Mouse (Mus musculus) ovary, adult 18-20 months (tissue): ENCODE data around the gene Ptk7.
A peak's percentile ranks its signal among the peaks of the same experiment; 100 is the strongest.

Source experiments
- DNase-seq: peaks from one replicate; pipeline ENCODE4 v3.0.0; 2022; ENCODE audit warnings: low spot score, mixed read lengths

Ptk7 gene

GRCm38 (mm10) chr17:46556584-46556945, 72.7 kb downstream of the Ptk7 start:
- DNase-seq, result no peak

DNA sequence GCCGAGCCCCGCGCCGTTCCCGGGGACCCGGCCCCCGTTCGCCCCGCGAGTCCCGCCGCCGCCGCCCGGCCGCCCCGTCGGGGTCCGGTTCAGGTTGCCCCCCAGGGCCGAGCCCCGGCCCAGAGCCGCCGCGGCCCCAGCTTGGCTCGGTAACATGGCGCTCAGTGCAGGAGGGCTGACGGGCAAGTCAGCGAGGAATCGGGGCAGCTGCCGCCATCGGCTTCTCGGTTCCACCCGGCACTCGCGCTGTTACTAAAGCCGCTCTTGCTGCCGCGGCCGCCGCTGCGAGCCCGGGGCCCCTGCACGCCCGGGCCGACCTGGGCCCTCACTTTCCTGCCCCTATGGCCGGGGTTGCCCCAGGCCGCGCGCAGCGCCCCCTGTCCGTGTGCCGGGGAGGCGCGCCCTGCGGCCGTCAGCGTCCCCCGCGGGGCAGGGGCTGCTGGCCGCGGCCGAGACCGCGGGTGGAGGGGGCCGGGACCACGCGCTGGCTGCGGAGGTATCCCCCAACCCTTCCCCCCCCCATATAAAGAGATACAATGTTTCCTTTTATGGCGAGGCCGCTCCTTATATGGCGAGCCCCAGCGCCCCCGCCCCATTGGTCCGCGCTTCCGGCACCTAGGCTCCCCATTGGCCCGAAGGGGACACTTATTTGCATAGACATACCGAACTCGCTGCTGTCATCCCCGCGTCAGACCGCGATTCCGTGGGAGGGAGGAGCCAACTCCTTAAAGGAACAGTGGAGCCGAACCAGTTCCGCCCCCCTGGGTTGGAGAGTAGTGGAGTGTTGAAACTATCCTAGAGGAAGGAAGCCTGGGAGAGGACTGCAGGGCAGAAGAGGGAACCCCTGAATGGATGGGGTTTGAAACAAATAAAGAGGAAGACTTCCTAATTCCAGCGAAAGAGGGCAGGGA, 73.4 kb downstream of the Ptk7 start, which contains the start of gene Srf:
Srf (minus strand) TSS at position 503 of the 911 bp plus-strand sequence.
- peak; percentile 98 for DNase-seq

DNA sequence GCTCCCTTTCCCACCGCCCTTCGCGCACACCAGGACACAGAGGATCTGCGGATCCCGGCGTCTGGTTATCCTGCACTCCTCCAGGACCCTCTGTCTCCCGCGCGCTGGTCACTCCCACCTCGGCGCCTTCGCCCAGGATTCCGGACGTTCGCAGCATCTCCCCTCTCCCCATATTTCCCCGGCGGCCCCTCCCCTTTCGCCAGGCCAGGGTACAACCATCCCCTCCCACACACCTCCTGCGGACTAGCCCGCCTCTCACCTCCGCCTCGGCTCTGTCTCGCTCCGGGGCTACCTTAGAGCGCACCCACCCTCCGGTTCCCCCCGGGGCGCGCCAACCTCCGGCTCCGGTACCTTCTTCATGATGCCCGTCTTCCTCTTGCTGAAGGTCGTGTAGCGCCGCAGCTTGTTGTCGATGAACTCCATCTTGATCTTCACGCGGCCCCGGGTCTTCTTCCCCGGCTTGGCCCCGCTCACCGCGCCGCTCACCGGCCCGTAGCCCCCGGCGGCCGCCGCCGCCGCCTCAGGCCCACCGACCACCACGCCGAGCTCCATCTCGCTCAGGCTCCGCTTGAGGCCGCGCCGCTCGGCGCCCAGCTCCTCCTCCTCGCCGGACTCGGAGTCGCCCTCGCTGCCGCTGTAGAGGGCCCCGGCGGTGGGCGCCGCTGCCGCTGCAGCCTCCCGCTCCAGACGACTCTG, 74.2 kb downstream of the Ptk7 start:
- DNase-seq, result no peak

DNA sequence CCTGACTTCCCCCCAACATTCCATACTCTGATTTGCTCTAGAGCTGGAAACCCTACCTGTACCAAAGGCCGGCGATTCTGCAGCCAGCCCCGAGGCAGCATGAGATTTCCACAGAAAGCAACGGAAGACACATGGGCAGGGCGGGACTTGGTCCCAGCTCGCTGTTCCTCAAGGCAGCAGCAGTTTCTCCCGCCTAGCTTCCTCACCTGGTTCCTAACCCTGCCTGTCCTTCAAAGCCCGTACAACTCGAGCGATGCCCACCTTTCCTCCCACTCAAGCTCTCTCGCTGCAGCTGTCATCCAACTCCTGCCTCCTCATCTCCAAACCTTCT, 74.7 kb downstream of the Ptk7 start:
- DNase-seq, result no peak

GRCm38 (mm10) chr17:46553926-46554325, 75.4 kb downstream of the Ptk7 start:
- DNase-seq, result no peak

GRCm38 (mm10) chr17:46553469-46553868, 75.8 kb downstream of the Ptk7 start:
- no peak for DNase-seq

- DNase-seq, result peak; percentile 88
Measured at GRCm38 (mm10) chr17:46552841-46553423, 76.4 kb downstream of the Ptk7 start.

GRCm38 (mm10) chr17:46552151-46552550, 77.2 kb downstream of the Ptk7 start:
- DNase-seq, result no peak

DNA sequence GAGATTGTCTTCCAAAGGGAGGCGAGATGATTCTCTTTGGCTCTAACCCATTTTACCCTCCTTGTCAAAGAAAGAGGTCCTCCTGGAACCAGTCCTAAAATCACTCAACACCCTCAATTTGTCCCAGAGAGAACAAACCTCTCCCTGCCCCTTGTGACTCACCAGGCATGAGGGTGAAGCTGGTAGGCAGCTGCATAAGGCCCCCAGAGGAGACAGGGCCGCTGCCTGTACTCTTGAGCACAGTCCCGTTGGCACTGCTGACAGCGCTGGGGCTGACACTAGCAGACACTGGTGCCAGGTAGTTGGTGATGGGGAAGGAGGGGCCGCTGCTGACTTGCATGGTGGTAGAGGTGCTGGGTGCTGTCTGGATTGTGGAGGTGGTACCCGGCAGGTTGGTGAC, 77.9 kb downstream of the Ptk7 start:
- no peak for DNase-seq

GRCm38 (mm10) chr17:46550904-46551303, 78.4 kb downstream of the Ptk7 start:
- no peak for DNase-seq

DNA sequence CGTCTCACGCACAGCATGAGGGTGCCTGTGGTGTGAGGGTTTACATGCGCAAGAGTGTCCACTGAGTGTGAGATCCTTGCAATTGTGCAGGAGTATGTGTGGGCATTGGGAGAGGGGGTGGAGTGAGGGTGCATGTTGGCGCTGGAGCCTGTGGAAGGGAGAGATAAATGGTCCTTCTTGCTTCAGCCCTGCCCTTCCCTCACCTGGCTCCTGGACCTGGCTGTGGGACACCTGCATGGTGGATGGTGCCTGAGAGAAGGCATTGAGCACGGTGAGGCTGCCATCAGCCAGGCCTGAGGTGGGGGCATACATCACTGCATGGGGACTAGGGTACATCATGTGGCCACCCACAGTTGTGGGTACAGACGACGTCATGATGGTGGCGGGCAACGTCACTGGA, 79.7 kb downstream of the Ptk7 start:
- DNase-seq, result no peak

- DNase-seq, result no peak
Measured at GRCm38 (mm10) chr17:46549193-46549592, 80.1 kb downstream of the Ptk7 start.

GRCm38 (mm10) chr17:46548741-46549140, 80.6 kb downstream of the Ptk7 start:
- no peak for DNase-seq

GRCm38 (mm10) chr17:46547923-46548322, 81.4 kb downstream of the Ptk7 start:
- DNase-seq, result no peak

GRCm38 (mm10) chr17:46546995-46547394, 82.3 kb downstream of the Ptk7 start:
- DNase-seq, result no peak

DNA sequence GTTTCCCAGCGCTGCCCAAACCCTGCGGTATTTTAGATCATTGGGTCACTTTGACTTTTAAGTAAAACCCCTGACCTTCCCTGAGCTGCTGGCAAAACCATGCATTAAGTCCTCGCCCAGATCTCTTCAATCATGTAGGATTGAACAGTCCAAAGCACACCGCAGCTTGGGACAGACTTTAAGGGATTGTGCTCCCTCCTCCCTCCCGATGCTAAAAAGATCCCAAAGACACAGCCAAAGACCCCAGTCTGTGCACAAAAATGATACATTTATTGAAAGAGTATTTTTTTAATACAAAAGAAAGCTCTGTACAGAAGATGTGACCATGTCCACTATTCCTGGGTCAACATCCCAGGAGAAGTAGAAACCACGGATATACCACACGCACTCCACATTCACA, 82.7 kb downstream of the Ptk7 start:
- no peak for DNase-seq

DNA sequence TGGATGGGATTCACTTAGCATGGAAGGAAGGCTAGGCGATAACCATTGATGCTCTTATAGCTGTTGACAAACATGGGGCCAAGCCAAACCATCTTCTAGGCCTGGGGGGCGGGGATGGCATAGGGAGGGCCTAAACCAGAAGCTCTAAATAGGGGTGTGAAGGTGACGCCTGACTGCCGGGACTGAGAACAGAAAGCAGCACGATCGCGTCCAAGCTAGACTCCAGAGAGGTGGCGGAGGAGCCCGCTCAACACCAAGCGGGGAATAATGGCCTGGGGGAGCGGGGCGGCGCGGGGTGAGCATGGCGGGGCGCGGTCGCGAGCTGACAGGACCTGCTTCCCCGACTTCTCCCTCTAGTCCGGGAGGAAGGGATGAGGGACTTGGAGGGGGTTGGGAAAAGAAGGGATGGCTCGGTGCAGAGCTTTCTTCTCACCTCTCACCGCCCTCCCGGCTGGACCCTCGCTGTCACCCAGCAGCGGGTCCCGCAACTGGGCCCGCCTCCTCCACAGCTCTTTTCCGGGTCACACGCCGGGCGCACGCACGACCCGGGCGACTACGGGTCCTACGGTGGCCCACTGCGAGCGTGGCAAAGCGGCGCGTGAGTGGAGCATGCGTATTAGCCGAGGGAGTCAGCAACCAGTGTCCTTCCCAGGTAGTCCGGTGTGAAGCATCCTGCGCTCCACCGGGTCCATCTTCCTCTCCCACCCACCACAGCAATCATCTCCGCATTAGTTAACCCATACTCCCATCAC, 83.3 kb downstream of the Ptk7 start, which contains the start of gene Cul9:
Cul9 (minus strand) TSS at position 576 of the 752 bp plus-strand sequence.
- peak; percentile 66 for DNase-seq

DNA sequence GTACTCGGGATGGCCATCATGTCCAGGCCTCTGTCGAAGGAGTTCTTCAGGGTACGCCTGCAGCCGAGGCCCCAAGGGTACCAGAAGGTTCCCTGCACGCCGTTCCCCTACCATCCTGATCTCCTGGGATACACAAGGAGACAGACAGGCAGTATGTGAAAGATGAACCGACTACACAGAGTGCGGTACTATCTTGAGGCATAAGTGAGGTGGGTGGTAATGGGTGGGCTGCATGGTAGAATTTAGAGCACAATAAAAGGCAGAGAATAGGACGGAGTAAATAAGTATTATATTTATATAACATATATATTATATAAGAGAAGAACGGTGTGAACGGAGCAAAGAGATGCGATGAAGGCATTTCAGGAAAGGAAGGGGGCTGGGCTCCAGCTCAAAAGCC, 85.6 kb downstream of the Ptk7 start:
- DNase-seq, result no peak

GRCm38 (mm10) chr17:46525579-46526307, 103.6 kb downstream of the Ptk7 start:
- no peak for DNase-seq

DNA sequence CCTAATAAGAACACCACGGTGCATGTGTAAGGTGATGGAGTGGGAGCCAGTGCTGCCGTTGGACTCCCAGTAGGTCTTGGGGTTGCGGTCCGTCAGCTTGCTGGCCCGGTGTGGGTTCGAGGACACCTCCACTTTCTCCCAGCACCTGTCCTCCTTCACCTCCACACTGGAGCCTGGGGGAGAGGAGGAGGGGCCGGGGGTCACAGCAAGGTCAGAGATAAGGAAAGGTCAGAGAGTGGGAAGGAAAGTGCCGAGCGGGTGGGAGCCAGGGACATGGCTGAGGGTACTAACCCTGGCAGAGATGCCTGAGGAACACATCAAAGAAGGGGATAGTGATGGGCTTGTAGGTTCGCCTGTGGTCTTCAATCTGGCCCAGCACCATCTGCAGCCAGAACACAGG, 104.2 kb downstream of the Ptk7 start:
- DNase-seq, result no peak

- no peak for DNase-seq
Measured at GRCm38 (mm10) chr17:46521963-46522668, 107.2 kb downstream of the Ptk7 start.
